Mouse (Mus musculus) gastrocnemius, postnatal 4 days (tissue): Measurements from ENCODE around the gene Rab4a. TPM values are rescaled to one million over a fixed set of nuclear protein-coding genes. Genes with fewer than 3 reads are reported as not detected.

Experiments used
- DNase-seq, 2 experiments: peaks; one replicate each; pipeline ENCODE4 v3.0.0; 2021 to 2022; ENCODE audit warnings: low spot score in 2 of 2, mixed read lengths in 2 of 2
- total RNA-seq, 2 experiments: library from RNA; stranded (reverse); gene quantifications; 2 replicates each; pipeline ENCODE4 v1.2.3; 2021

The Rab4a gene
- total RNA-seq, 2 experiments from 2014 or later: 14.2 to 14.3 TPM

GRCm38 (mm10) chr8:123845114-123845513, 39.3 kb downstream of the Rab4a start:
- no peak for DNase-seq

DNA sequence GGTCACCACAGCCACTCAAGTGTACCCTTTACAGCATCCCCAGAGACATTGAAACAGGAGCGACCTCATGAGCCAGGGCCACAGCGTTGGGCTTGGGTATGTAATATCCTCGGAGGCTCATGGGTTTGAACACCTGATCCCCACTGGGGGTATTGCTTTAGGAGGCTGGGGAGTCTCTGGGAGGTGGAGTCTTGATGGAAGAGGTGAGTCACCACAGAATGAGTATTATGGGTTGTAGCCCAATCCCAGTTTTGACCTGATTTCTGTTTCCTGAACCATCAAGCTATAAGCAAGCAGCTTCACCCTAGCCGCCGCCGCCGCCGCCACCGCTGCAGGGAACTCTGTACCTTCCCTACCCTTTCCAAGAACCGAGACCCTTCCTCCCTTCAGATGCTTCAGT, 40.2 kb downstream of the Rab4a start:
- no peak for DNase-seq

DNA sequence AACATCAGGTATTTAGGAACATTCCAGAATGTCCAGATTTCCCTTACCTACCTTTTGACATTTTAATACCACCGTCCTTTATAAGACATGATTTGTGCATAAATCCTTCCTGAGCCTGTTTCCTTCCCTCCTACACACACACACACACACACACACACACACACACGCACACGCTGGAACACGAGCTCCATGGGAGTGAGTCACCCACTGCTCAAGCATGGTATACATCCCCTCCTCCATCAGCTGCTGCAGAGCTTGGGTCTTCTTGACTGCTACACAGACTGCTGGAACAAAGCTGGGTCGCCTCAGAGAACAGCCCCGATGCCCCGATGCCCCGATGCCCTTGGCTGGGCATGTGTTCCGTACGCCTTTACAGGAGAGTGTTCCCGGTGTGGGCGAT, 40.7 kb downstream of the Rab4a start:
- no peak for DNase-seq

GRCm38 (mm10) chr8:123847546-123847945, 41.8 kb downstream of the Rab4a start:
- no peak for DNase-seq

DNA sequence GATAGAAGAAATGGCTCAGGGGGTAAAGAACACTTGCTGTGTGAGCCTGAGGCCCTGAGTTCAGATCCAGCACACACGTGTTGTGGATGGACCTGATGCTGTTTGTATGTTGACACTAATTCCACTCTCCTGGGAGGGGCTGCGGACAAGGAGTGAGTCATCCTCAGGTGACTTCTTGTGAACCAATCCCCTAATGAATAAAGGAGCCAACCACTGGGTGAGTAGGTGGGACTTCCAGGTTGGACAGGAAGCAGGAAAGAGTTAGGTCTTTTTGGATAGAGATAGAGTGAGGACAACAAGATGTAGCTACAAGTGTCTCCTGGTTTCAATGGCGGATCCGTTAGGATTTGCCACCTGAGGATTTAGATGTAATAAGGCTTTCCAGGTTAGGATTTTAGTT, 43.6 kb downstream of the Rab4a start:
- DNase-seq: no peak

DNA sequence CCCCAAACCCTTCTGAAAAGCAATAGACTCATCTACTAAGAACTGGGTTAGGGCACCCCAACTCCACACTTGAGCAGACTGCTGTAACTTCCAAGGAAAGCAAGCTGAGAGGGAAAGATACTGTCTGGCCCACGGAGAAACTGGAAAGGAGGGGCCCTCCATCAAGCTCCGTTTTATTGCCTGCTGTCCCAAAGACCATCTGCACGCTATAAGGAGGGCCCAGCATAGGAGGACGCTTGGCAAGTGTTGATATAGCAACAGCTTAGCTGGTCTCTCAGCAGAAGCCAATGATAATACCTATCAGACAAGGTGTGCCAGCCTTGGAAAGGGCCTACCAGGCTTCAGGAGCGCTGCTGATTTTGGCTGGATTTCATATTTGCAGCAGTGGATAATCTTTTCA, 45.8 kb downstream of the Rab4a start:
- no peak for DNase-seq

DNA sequence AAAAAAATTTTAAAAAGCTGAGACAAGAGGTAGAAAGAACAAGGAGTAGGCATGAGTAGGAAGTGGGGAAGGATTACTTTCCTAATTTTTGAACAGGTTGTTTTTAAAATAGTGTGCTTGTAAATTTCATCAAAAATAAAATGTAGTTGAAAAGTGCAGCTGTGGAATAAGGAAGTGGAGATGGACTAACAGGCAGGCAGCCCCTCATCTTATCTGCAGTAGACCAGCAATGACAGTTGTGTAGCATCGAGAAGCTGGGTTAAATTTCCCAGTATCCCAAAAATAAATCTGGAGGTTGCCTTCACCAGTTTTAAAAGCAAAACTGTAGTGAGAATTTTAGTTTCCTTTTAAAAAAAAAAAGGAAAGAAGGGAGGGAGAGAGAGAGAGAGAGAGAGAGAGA, 48.5 kb downstream of the Rab4a start:
- no peak for DNase-seq

GRCm38 (mm10) chr8:123854733-123855475, 49.1 kb downstream of the Rab4a start:
- DNase-seq: no peak

DNA sequence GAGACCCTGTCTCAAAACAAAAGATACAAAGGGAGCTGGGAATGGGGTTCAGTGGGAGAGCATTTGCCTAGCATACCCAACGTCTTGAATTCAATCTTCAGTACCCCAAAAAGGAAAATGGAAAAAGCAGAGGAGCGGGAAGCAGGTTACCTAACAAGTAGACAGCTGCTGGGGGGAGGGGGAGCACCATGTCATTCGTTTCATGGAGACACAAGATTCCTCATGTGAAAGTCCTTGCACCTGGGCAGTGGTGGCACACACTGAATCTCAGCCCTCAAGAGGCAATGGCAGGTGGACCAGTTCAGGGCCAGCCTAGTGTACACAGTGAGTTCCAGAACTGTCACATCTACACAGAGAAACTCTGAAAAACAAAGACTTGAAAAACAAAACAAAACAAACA, 51.6 kb downstream of the Rab4a start:
- DNase-seq: no peak

DNA sequence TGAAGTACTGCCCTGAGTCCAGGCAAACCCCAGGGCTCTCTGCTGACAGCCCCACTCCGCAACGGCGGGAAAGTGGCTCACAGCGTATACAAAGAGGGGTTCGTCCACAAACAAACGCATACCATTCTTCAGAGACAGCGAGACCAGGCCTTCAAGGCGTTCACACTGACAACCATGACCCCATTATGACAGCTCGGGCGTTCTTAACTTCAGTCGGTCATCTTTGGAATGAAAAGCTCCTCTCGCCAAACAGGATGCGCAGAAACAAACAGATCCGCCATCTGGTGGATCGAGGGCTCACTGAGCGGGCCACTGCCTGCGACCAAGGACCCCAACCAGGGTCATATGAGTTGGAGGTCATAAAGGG, 52.8 kb downstream of the Rab4a start:
- DNase-seq: no peak

DNA sequence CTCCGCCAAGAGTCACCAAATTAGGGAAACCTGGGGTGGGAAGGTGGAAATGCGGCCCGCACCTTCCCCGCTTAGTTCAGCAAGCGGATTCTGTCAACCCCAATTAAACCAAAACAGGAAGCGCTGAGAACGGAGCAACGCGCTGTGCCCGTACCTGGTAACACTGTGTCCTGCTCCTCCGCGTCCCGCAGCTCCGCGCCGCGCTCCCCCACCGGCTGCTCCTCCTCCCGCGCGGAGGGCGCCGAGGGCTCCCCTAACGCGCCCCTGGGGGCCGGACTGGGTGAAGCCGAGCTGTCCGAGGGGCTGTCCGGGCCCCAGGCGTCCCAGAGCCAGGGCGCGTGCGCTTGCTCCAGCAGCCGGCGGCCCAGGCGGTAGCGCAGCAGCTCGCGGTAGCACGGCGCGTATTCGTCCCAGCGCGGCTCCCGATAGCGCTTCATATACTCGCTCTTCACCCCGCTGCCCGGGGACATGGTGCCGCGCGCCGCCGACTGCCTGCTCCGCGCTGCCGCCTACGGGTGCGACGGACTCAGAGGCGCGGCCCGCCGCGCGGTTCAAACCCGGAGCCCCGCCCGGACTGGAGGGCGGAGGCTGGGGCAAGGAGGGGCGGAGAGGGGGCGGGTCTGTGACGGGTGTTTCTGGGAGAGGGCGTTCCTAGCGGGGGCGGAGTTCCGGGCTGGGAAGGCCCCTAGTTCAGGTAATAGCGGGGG, 53.3 kb downstream of the Rab4a start:
- DNase-seq: peak; percentile 77 to 91

DNA sequence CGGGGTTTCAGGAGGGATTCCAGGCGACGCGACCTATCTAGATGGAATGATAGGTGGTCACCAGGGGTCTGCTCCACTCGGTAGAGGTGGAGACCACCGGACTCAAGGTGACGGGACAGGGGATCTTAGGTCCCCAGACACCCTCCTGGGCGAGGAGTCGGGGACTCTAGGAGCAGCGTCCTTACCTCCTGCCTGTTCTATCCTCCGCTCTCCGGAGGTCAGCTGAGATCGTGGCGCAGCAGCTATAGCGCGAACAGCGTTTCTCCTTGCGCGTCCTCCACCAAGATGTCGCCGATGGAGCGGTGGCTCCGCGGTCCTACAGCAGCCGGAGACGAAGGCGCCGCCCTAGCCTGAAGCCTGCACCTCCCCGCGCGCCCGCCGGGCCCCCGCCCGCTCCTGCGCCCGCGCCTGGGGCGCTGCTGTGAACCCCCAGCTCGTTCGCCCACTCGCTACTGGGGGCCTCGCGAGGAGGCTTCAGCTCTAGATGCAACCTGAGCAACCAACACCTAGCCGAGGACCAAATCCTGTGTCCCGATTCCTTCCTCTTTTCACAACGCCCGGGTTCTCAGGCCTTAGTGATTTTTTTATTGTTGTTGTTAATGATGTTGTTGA, 54.0 kb downstream of the Rab4a start, which contains the start of gene Ccsap:
Ccsap (minus strand) TSS at position 562 of the 612 bp plus-strand sequence.
- peak in 1 of 2 experiments; percentile 47 for DNase-seq

DNA sequence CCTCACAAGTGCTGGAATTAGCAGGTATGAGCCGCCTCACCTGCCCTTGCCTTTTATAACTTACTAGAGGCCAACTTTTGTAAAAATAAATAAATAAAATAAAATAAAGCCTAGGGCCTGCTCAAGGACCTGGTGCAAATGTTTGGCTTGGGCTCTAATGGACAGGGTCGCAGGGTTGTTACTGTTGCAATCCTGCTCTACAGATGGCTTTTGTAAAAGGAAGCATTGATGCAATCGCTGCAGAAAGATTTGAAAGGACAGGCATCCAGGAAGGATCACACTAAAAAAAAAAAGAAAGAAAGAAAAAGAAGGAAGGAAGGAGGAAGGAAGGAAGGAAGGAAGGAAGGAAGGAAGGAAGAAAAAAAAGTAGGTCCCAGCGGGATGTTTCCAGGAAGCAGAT, 54.6 kb downstream of the Rab4a start:
- no peak for DNase-seq

GRCm38 (mm10) chr8:123865786-123866185, 60.0 kb downstream of the Rab4a start:
- no peak for DNase-seq

DNA sequence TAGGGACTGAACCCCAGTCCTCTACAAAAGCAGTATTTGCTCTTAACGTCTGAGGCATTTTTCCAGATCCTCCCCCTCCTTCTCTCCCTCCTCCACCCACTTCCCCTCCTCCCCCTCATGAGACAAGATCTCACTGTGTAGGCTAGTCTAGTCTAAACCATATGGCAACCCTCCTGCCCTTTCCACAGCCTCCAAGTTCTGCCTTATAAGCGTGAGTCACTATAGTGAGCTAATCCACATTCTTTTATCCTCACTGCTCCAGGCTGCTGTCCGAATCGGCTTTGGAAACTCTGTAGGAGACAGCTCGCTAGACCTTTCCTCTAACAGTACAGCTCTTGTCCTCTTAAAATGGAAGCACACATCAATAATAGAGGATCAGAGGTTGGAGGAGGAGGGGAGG, 61.2 kb downstream of the Rab4a start:
- no peak for DNase-seq

DNA sequence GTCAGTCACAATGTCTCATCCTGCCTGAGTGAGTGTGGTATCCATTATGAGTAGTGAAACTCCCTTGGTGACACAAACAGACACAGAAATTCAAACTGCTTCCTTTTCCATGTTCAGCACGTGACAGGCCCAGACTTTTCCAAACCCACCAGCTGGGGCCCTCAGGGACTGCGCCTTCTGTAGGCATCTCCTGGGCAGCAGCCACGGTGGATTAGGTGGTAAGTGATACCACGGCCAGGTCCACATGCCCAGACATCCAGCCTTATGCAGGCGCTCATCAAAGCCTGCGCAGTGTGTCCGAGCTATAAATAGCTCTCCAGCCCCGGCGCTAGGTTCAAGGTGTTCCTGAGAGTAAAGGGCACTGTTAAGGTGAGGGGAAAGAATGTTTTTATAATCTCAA, 66.3 kb downstream of the Rab4a start:
- DNase-seq: peak in 1 of 2 experiments; percentile 40

DNA sequence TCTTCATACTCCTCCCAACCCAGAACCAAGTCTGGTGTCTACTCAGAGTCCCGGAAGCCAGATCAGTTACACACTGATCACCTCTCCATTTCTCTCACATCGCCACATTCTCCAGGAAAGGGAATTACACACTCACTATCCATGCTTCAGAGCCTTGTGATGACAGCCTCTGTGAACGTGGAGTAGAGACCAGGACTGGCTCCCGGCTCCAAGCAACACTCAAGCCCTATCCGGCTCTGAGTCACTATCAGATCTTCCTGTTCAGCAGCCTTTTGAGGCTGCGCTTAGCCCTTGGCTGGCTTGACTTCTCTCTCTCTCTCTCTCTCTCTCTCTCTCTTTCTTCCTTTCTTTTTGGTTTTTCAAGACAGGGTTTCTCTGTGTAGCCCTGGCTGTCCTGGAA, 67.6 kb downstream of the Rab4a start:
- DNase-seq: no peak

- no peak for DNase-seq
These were observed 68.5 kb downstream of the Rab4a start for GRCm38 (mm10) chr8:123874324-123874723.

- no peak for DNase-seq
These were observed 72.1 kb downstream of the Rab4a start for GRCm38 (mm10) chr8:123877865-123878264.

DNA sequence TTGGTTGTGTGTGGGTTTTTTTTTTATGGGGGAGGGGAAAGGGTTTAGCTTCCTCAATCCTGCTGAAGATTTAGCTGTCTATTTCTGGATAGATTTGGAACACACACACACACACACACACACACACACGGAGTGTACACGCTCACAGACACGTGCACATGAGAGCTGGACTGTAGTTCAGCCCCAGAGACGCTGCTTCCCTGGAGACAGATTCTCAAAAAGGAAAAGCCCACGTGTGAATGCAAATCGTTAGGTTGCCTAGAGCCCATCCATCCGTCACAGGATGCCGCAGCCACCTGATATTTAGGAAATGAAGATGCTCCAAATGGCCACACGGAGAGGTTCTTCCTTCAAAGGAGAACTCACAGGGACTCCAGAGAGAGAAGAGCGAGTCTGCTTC, 74.5 kb downstream of the Rab4a start:
- no peak for DNase-seq

GRCm38 (mm10) chr8:123880821-123881350, 75.1 kb downstream of the Rab4a start:
- no peak for DNase-seq

DNA sequence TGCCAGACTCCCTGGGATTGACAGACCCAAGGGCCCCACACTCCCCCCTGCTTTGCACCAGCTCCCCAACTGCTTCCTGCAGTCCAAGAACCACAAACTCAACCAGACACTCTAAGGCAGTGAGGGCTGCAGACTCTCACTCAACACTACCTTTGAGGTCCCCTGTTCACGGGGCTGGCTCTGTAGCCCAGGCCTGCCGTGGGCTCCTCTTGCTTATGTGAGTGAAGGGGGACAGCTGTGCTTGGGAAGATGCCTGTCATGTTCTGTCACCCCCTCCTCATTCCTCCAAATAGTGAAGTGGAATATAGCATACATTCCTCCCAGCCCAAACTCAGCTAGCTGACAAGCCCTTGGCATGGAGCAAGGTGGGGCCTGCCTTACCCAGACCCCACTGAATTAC, 76.6 kb downstream of the Rab4a start:
- no peak for DNase-seq
